Mouse (Mus musculus): ENCODE measurements around the gene Tpst1.
"Not testable (repeated sequence)": the region's sequence is repeated elsewhere in the genome, so short reads cannot be mapped to it uniquely, and the experiment has no call there.

Gene Tpst1

DNA sequence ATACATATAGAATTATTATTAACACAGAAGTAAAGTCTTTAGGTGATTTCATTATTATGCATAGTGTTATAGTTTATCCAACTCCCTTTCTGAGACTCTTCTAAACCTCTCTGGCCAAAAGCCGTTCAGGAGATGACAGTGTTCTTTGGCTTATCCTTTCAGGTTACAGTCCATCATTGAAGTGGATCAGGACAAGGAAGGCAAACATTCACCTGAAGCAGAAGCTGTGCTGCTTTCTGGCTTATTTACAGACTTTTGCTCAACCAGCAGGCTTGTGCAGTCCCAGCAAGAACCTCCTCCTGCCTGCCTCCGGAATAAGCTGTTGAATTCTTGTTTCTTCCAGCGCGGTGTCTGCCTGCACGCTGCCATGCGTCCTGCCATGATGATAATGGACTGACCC is at the start of gene Tpst1:
Gene Tpst1, plus strand, starts transcription at position 301 of the 400 bp plus-strand sequence.
- in situ Hi-C loops (cut with MboI; ENCODE audit: unreplicated experiment in 2 of 2), result no loop called here

- in situ Hi-C loops (cut with MboI; ENCODE audit: unreplicated experiment in 2 of 2), result loop anchor here in 1 of 2 experiments (10.0 to 25.0 kb wide), 2 partner anchors 231 to 1012 kb away; partner anchors contain the start of genes Ran, Sbds, Stx2 and Tyw1
These were observed 49.2 kb upstream of the Tpst1 start for GRCm38 (mm10) chr5:130023767-130024539.

DNA sequence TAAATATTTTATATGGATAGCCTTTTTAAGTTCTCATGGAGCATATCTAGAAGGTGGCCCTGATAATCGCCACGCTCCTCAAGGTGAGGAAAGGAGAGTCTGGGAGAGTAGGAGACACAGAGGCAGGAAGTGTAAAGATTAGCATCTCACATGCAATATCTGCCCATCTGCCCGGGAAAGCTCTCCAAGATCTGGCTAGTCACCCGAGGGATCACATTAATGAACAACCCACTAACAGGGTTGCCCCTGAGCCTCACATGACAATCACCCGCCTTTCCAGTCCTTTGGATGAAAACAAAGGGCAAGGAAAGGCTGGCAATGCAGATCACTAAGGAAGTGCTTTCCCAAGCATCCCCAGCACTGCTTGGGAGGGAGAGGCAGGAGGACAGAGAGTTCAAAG is 46.0 kb upstream of the Tpst1 start:
- in situ Hi-C loops (cut with MboI; ENCODE audit: unreplicated experiment in 2 of 2), result loop anchor here in 1 of 2 experiments (10.0 kb wide), 1 partner anchor 228 kb away; the partner anchor contains the start of genes Sbds and Tyw1

DNA sequence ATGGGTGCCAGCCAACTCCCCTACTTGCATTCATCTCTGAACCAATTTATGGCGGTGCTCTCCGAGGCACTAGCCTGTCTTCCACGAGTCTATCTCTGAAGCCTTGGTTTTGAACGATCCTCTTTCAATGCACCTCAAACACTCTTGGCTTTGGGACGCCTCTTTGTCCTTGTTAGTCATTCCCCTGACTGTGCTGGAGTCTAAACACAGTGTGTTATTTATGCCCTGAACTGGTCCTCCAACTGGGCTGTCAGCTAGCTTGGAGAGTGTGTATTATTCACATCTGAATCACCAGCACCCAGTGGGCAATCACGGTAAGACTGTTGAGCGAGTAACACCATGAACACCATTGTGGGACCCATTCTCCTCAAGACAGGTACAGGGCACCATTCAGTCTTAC is 45.4 kb upstream of the Tpst1 start:
- in situ Hi-C loops (cut with MboI; ENCODE audit: unreplicated experiment in 2 of 2), result loop anchor here in 1 of 2 experiments (10.0 kb wide), 1 partner anchor 227 kb away; the partner anchor contains the start of genes Sbds and Tyw1

DNA sequence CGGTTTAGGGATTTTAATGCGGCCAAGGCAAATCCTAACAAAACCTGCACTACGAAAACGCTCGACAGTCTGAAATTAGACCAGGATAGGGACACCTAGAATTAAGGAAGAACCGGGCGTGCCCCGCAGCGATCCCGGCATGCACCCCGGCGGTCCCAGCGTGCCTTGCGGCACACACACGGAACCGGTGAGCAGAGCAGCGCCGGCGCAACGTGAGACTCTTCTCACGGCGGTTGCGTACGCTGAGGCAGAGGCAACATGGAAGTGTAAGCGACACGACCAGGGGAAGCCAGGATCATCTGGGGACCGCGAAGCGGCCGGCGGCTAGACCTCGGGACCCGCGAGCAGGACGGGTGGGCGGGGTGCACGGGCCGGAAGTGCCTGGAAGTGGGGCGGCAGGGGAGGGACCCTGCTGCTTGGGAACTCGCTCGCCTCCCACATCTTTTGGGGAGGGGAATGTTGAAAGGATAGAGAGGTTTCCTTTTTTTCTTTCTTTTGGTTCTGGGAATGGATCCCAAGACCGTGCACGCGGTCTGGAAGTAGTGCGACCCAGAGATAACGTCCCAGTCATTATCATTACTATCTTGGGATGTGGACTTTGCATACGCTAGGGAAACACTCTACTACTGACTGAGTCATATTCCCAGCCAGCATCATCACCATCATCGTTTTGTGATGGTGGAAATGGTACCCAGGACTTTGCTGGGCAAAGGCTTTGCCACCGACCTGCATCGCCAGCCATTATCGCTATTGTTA is 43.8 kb upstream of the Tpst1 start, which contains the start of the genes Asl and Crcp:
Gene Asl, minus strand, starts transcription at position 106 of the 756 bp plus-strand sequence.
Gene Crcp, plus strand, starts transcription at position 149 of the 756 bp plus-strand sequence.
- in situ Hi-C loops (cut with MboI; ENCODE audit: unreplicated experiment in 2 of 2), result loop anchor here in 1 of 2 experiments (10.0 kb wide), 1 partner anchor 225 kb away; the partner anchor contains the start of genes Sbds and Tyw1

- in situ Hi-C loops (cut with MboI; ENCODE audit: unreplicated experiment in 2 of 2), result no loop called here
These were observed 41.4 kb upstream of the Tpst1 start for GRCm38 (mm10) chr5:130031410-130032390.

GRCm38 (mm10) chr5:130033869-130034268 is 39.3 kb upstream of the Tpst1 start:
- in situ Hi-C loops (cut with MboI; ENCODE audit: unreplicated experiment in 2 of 2), result no loop called here

DNA sequence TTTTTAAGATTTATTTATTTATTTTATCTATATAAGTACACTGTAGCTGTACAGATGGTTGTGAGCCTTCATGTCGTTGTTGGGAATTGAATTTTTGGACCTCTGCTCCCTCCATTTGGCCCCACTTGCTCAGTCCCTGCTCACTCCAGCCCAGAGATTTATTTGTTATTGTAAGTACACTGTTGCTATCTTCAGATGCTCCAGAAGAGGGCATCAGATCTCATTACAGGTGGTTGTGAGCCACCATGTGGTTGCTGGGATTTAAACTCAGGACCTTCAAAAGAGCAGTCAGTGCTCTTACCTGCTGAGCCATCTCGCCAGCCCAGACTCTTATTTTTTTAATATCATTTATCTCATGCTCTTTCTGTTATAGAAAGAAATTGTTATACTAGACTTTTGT is 36.8 kb upstream of the Tpst1 start:
- in situ Hi-C loops (cut with MboI; ENCODE audit: unreplicated experiment in 2 of 2), result not testable (repeated sequence)

- in situ Hi-C loops (cut with MboI; ENCODE audit: unreplicated experiment in 2 of 2), result no loop called here
These were observed 35.2 kb upstream of the Tpst1 start for GRCm38 (mm10) chr5:130037752-130038455.

GRCm38 (mm10) chr5:130040797-130041196 is 32.3 kb upstream of the Tpst1 start:
- in situ Hi-C loops (cut with MboI; ENCODE audit: unreplicated experiment in 2 of 2), result loop anchor here (5.0 kb wide), 2 partner anchors 92 to 97 kb away; no protein-coding TSS in a partner anchor

DNA sequence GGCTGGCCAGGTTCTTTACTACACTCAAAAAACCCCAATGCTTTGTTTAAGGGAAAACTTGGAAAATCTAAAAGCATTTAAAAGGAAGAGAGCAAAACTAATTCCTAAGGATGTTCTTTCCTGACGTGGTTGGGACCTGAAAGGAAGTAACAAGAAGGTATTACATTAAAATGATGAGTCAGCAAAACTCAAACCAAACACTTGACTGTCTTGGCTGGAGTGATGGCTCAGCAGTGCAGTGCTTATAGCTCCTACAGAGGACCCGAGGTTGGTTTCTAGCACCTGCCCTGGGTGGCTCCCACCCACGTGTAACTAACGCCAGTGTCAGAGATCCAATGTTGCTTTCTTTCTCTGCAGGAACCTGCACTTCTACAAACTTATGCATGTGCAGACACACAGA is 31.9 kb upstream of the Tpst1 start:
- in situ Hi-C loops (cut with MboI; ENCODE audit: unreplicated experiment in 2 of 2), result loop anchor here (5.0 kb wide), 2 partner anchors 91 to 96 kb away; no protein-coding TSS in a partner anchor

- in situ Hi-C loops (cut with MboI; ENCODE audit: unreplicated experiment in 2 of 2), result loop anchor here (5.0 kb wide), 2 partner anchors 89 to 94 kb away; no protein-coding TSS in a partner anchor
These were observed 29.4 kb upstream of the Tpst1 start for GRCm38 (mm10) chr5:130043741-130044140.

DNA sequence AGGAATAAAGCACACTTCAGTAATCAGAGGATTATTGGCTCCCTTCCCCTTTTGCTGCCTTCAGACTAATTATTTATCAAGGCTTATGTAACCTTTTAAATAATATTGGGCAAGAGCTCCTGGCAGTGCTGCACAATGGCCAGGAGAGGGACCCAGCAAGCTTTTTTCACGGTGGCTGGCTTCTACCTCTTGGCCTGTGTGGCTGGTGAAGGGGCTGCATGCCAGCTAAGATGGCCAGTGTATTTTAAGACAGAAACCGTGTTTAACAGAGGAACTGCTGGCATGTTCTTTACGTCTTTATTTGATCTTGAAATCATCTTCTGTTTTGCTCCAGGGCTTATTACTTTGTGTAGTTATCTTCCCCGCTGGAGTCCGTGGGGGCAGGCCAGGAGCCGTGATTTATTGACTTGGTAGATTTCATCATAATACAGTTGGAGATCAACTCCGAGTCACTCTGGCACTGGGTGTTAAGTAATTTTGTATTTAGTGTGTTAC is 28.9 kb upstream of the Tpst1 start:
- in situ Hi-C loops (cut with MboI; ENCODE audit: unreplicated experiment in 2 of 2), result loop anchor here (5.0 kb wide), 2 partner anchors 88 to 93 kb away; no protein-coding TSS in a partner anchor

DNA sequence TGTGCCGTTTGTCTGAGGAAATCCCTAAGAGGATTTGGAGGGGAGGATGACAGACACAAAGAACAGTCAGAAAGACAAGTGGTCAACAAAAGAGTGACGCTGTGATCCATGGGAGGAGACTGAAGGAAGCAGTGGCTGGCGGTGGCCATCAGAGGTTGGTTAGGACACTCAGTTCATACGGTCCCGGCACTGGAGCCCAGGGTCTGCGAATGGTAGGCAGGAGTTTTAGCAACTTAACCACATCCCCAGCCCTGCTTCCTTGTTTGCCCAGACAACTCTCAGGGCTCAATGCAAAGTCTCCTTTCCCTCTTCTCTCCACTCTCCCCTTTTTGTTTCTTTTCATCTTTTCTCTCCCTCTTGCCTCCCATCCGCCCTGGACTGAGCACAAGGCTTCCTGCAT is 27.0 kb upstream of the Tpst1 start:
- in situ Hi-C loops (cut with MboI; ENCODE audit: unreplicated experiment in 2 of 2), result no loop called here

GRCm38 (mm10) chr5:130046589-130046988 is 26.5 kb upstream of the Tpst1 start:
- in situ Hi-C loops (cut with MboI; ENCODE audit: unreplicated experiment in 2 of 2), result no loop called here

GRCm38 (mm10) chr5:130047013-130047412 is 26.1 kb upstream of the Tpst1 start:
- in situ Hi-C loops (cut with MboI; ENCODE audit: unreplicated experiment in 2 of 2), result no loop called here

- in situ Hi-C loops (cut with MboI; ENCODE audit: unreplicated experiment in 2 of 2), result no loop called here
These were observed 24.2 kb upstream of the Tpst1 start for GRCm38 (mm10) chr5:130048786-130049520.

DNA sequence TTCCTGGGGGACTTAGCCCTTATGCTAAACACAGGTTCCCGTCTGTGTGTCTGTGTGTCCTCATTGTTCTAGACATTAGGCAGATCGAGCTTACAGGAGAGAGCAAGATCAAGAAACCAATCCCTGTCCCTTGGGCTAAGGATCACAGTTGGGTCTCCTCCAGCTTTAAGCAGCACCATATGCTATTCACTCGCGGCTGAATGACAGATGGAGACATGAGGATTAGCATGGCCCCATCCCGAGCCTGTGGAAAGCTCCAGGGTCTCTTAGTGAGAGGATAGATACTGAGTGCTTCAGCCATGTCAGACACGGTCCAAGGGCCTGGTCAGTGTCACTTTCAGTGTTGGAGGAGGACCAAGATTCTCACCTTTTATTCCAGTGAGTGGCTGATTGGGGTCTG is 22.7 kb upstream of the Tpst1 start:
- in situ Hi-C loops (cut with MboI; ENCODE audit: unreplicated experiment in 2 of 2), result no loop called here

Measured in v-Abl transformed pro-B cells (cell line).